In the genomic region with DNA sequence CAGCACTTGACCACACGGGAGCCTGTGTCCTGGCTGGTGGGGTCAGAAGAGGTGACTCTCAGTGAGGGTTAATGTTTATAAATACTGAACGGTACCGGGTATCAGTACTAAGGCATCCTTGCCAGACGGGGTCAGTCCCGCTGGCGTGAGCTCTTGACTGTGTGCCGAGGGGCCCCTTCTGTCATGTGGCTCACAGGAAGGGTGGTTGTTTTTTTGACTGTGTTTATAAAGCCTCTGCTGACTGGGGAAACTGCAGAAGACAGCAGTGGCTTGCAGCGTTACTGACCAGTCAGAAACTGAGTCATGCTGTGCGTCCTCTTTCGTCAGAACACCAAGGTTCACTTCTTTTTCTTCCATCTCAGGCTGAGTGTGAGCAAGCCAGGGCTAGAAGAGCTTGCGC, we compare ENCODE assay signal across 11 mouse cellular contexts.
A peak's percentile ranks its signal among the peaks of the same experiment; 100 is the strongest.
DNase-seq lines count a peak whose midpoint lies in the region; ATAC-seq and TF ChIP-seq lines count a peak whose summit lies in the region.
"Had no signal": no experiment of that assay in that cellular context is flagged by ENCODE, and none has a peak within 500 bp of the region (broad histone marks: within the 10 kb centered on the region; RNA-seq: fewer than 3 reads in every experiment).

No protein-coding gene starts in this region.

- peak; percentile 82 for DNase-seq in kidney, adult 18-20 months
- DNase-seq in kidney, postnatal 14 days: peak; percentile 80
- no peak for DNase-seq in cerebellum, postnatal 25 days
- DNase-seq in embryo, embryonic 11 days: no peak
- DNase-seq: right cerebral cortex, adult 18-20 months; thymus, postnatal 36 days had no signal

- H3K4me2 ChIP-seq in kidney, embryonic 16.5 days (replicated peaks; ENCODE audit: low read depth, low read length): no peak overlapping the region
- H3K4me2 ChIP-seq in heart, embryonic 15.5 days: no peak overlapping the region
- no peak overlapping the region for H3K4me2 ChIP-seq in midbrain, embryonic 13.5 days (replicated peaks)
- H3K4me2 ChIP-seq: limb, embryonic 13.5 days had no signal

- no peak for TF ChIP-seq POLR2A in small intestine, adult 2 months (IDR thresholded peaks at IDR 0.05; ENCODE audit: low read depth, low read length)

- H3K4me3 ChIP-seq in kidney, embryonic 16.5 days (ENCODE audit: low read length): no peak overlapping the region
- H3K4me3 ChIP-seq in heart, embryonic 15.5 days: no peak overlapping the region
- H3K4me3 ChIP-seq in small intestine, adult 2 months (ENCODE audit: low read depth, low read length): no peak overlapping the region
- no peak overlapping the region for H3K4me3 ChIP-seq in midbrain, embryonic 13.5 days (replicated peaks)
- H3K4me3 ChIP-seq: limb, embryonic 13.5 days had no signal

- H3K27me3 ChIP-seq in kidney, embryonic 16.5 days (ENCODE audit: insufficient read depth, low read length): no peaks in the 10 kb centered on the region
- no peaks in the 10 kb centered on the region for H3K27me3 ChIP-seq in heart, embryonic 15.5 days
- H3K27me3 ChIP-seq in small intestine, adult 2 months (ENCODE audit: control insufficient read depth, insufficient read depth, low read length): no peaks in the 10 kb centered on the region
- H3K27me3 ChIP-seq in midbrain, embryonic 13.5 days: no peaks in the 10 kb centered on the region
- H3K27me3 ChIP-seq: limb, embryonic 13.5 days had no signal

- H3K27ac ChIP-seq in kidney, embryonic 16.5 days (ENCODE audit: low read length): no peak overlapping the region
- H3K27ac ChIP-seq in heart, embryonic 15.5 days: peak overlapping the region; percentile 63
- peak overlapping the region; percentile 12; the same call in 1 of the 2 replicates for H3K27ac ChIP-seq in small intestine, adult 2 months (ENCODE audit: insufficient read depth, low read depth, low read length)
- no peak overlapping the region for H3K27ac ChIP-seq in midbrain, embryonic 13.5 days
- H3K27ac ChIP-seq: limb, embryonic 13.5 days had no signal

- peaks cover 13% of the 10 kb centered on the region for H3K4me1 ChIP-seq in kidney, embryonic 16.5 days (ENCODE audit: insufficient read depth, low read length)
- H3K4me1 ChIP-seq in heart, embryonic 15.5 days (replicated peaks): peaks cover 43% of the 10 kb centered on the region
- H3K4me1 ChIP-seq in small intestine, adult 2 months (ENCODE audit: control insufficient read depth, insufficient read depth, insufficient read length, low read length): peaks cover 14% of the 10 kb centered on the region; the same call in 1 of the 2 replicates
- no peaks in the 10 kb centered on the region for H3K4me1 ChIP-seq in midbrain, embryonic 13.5 days (replicated peaks)

- no peak for TF ChIP-seq CTCF in small intestine, adult 2 months (IDR thresholded peaks at IDR 0.05; ENCODE audit: extremely low read depth, insufficient read length, insufficient replicate concordance, low read depth, low read length)

- no peaks in the 10 kb centered on the region for H3K9me3 ChIP-seq in kidney, embryonic 16.5 days (ENCODE audit: low read length)
- H3K9me3 ChIP-seq in heart, embryonic 15.5 days (replicated peaks): no peaks in the 10 kb centered on the region
- H3K9me3 ChIP-seq in midbrain, embryonic 13.5 days: no peaks in the 10 kb centered on the region
- H3K9me3 ChIP-seq: limb, embryonic 13.5 days had no signal

- no peak for ATAC-seq in kidney, embryonic 16.5 days (ENCODE audit: low FRiP score, low TSS enrichment)
- ATAC-seq in heart, embryonic 15.5 days (replicated peaks; ENCODE audit: insufficient number of reproducible peaks, insufficient read depth, low FRiP score, low read depth): peak; percentile 33
- no peak for ATAC-seq in midbrain, embryonic 13.5 days

- no peak overlapping the region for H3K9ac ChIP-seq in kidney, embryonic 16.5 days (replicated peaks; ENCODE audit: low read length)
- H3K9ac ChIP-seq in heart, embryonic 15.5 days: 0 out of 2 replicates have a peak overlapping the region, but pooled peaks have one; percentile 9
- no peak overlapping the region for H3K9ac ChIP-seq in midbrain, embryonic 13.5 days (replicated peaks)
- H3K9ac ChIP-seq: limb, embryonic 13.5 days had no signal

- 35% methylated on average over 11 of the region's 11 CpGs for WGBS in kidney, embryonic 16.5 days
- 37% methylated on average over 11 of the region's 11 CpGs for WGBS in heart, embryonic 15.5 days
- 70% methylated on average over 11 of the region's 11 CpGs for WGBS in small intestine, adult 2 months
- WGBS in midbrain, embryonic 13.5 days: 90% methylated on average over 11 of the region's 11 CpGs

- H3K36me3 ChIP-seq in kidney, embryonic 16.5 days (ENCODE audit: insufficient read depth, low read length): no peaks in the 10 kb centered on the region
- no peaks in the 10 kb centered on the region for H3K36me3 ChIP-seq in heart, embryonic 15.5 days
- H3K36me3 ChIP-seq in small intestine, adult 2 months (ENCODE audit: control insufficient read depth, insufficient read depth, low read length): no peaks in the 10 kb centered on the region
- no peaks in the 10 kb centered on the region for H3K36me3 ChIP-seq in midbrain, embryonic 13.5 days
- H3K36me3 ChIP-seq: limb, embryonic 13.5 days had no signal

Comparison
In these comparisons a context has a peak if more than half of its experiments do, and no peak if none do; other contexts are left out.
1. DNase-seq: peak in kidney, adult 18-20 months (single experiment) and kidney, postnatal 14 days (single experiment); none in cerebellum, postnatal 25 days (0 of 2) and embryo, embryonic 11 days (single experiment).
2. H3K27ac ChIP-seq: peak in heart, embryonic 15.5 days (single experiment) and small intestine, adult 2 months (single experiment); none in kidney, embryonic 16.5 days (single experiment) and midbrain, embryonic 13.5 days (single experiment).